Mouse (Mus musculus): Measurements from ENCODE around the gene Hcst.

Hcst gene

DNA sequence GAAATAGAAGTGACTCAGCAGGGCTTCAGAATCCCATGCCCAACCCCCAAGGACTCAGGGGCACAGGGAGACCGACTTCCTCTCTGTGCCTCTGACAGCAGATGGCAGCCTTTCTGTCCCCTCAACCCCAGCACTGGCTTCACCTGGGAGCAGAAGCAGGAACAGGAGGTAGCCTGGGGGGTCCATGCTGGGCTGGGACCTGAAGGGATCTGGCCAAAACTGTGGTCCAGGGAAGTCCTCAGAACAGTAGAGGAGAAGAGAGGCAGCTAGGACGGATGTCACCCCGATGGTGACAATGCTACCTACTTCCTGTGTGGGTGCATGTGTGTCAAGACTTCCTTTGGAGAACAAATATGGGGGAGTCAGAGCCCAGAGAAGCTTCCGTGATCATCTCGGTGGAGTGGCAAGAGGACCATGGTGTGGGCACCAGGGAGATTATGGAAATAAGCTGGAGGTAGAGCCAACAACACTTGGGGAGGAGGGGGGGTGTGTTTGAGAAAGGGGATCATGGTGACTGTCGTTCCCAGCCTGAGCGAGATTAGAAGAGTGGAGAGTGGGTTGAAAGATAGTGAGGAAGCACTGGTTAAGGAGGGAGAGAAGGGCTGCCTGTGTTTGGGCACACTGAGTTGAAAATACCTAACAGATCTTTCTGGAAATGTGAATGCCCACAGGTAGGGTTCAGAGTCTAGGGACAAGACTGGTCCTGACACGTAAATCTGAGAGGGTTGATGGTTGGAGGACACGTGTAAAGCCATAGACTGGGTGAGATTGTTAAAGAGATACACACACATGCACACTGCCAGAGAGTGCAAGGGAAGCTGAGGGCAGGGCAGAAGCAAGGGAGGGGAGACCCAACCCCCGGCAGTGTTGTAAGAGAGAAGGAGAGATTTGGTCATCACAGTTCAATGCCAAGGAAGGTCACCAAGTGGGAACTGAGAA is at the start of gene Hcst:
Hcst (minus strand) TSS at position 294 of the 939 bp plus-strand sequence.
- peak; percentile 90 for DNase-seq (ENCODE audit: low read depth, low spot score)

DNA sequence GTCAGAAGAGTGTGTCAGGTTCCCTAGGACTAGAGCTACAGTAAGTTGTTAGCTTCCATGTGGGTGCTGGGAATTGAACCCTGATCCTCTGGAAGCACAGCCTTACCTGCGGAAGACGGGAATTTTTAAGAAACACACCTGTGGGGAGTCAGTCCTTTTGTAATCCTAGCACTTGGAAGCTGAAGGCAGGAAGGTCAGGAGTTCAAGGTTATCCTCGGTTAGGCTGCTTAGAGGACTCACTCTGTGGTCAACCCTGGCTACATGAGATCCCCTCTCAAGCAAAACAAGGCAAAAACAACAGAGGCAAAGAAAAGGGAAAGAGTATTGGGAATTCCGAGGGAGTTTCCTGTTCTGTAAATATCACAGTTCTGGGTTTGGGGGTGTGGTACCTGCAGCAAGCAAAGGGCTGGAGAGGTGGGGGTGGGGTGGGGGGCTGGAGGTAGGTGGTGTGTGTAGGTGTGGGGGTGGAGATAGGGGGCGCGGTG is 45.2 kb upstream of the Hcst start:
- DNase-seq (ENCODE audit: low read depth, low spot score): no peak

DNA sequence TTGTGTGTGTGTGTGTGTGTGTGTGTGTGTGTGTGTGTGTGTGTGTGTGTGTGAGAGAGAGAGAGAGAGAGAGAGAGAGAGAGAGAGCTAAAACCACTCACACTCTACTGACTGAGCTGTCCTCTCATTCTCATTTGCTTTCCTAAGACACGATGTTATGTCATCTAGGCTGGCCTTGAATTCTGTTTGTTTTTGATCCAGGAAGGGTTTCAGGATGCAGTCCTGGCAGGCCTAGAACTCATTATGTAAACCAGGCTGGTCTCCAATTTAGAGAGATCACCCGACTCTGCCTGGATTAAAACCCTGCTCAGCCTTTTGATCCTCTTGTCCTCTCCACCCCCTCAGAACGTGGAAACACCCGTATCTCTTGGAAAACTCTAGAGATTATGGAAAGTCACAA is 44.3 kb upstream of the Hcst start:
- DNase-seq (ENCODE audit: low read depth, low spot score): no peak

DNA sequence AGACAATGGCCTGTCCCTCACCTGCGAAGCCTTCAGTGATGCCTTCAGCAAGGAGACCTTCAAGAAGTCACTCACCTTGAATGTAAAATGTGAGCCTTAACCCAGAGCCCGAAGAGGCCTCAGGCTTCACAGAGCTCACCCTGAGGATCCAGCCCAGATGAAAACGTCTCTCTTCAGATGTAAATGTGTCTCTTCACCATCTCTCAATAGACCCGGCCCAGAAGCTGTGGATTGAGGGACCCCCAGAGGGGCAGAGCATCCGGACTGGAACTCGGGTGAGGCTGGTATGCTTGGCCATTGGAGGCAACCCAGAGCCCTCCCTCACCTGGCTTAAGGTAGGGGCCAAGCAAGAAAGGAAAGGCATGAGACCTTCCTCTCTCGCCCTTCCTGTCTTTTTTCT is 43.9 kb upstream of the Hcst start:
- DNase-seq (ENCODE audit: low read depth, low spot score): no peak

DNA sequence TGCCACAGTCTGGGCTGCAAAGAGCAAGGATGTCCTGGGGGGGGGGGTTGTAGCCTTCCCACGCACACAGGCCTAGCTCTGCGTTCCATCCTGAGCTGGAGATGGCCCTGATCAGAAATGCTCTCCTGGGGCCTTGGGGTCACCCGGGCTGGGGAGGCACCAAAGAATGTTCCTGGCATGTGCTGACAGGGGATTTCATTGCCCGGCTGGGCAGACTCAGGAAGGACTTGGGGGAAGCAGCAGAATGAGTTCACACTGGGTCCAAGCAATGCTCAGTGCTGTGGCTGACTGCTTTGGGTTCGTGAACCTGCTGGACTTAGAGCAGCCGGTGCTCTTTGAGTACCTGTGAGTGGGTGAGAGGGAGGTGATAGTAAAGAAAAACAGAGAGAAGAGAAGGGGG is 39.8 kb upstream of the Hcst start:
- DNase-seq (ENCODE audit: low read depth, low spot score): no peak

DNA sequence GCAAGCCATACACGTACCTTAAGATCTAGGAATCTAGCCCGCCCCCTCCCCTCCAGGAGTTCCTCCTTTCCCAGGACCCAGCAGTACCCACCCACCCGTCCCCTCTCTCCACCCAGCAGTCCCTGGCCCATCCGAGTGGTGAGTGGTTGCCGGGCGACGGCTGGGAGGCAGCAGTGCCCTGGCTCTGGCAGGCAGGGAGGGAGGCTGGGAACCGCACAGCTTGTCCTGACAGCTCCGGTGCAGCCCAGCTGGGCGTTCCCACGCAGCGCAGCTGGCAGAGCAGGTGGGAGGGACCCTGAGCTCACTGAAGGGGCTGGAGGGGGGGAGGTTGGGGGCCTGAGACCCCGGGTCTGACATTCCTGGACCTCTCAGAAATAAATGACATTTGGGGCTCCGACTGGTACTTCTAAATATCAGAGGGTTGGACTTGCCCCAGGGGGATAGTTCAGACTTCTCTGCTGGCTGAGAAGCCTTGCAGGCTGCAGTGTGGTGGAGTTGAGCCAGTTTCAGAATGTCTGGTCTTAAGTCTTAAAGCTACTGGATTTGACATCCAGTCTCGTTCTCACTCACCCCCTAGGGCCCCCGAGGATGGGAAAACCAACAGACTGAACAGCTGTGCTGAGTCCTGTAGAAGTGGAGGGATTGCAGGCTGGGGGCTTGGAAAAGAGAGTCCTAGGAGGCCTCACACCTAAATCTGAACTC is 38.1 kb upstream of the Hcst start, which contains the start of the genes Kirrel2 and Nphs1:
Kirrel2 (minus strand) TSS at position 62 of the 702 bp plus-strand sequence.
Nphs1 (plus strand) TSS at position 687 of the 702 bp plus-strand sequence.
- no peak for DNase-seq (ENCODE audit: low read depth, low spot score)

DNA sequence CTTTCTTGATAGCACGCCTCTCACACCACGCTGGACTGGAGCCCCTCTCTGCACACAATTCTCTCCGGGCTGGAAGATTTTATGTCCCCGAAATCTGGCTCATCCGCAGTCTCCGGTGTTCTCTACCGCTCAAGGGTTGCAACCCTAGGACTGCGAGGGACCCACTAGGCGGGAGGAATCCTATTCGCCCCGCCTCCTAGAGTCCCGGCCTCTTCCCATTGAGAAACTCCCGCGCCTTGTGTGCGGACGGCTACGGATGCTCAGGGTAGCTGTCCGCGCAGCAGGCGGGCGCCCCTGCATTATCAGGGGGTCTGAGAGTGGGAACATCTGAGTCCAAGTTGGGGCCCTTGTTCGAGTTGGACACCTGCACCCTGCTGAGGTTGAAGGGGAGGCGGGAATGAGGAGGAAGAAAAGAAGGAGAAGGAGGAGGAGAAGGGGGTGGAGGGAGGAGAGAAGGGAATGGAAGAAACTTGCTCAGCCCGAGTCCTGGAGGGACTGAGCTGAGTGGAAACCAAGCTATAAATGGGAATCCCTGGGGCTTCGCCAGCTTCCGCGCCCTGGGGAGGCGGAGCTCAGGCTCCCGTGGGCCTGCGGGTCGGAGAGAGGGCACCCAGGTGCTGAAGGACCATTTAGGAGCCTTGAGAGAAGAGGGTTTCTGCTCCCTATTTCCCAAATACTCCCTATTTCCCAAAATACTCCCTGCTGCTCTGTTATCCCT is 37.4 kb upstream of the Hcst start:
- no peak for DNase-seq (ENCODE audit: low read depth, low spot score)

DNA sequence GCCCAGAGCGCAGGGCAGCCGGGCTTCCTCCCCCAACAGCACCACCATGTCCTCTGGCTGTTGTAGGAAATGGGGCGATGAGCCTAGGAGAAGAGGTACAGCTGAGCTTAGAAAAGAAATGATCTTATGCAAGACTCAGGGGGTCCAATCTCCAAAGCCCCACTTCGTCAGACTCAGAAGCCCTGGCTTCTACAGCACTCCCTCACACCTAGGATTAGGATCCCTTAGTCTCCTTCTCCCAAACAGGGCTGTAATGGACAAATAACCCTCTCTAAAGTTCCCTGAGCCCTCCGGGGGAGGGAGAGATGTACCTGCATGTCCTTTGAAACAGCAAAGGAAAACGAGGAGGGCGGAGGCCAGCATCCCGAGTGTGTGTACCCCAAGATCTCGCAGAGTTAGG is 36.8 kb upstream of the Hcst start:
- DNase-seq (ENCODE audit: low read depth, low spot score): no peak

DNA sequence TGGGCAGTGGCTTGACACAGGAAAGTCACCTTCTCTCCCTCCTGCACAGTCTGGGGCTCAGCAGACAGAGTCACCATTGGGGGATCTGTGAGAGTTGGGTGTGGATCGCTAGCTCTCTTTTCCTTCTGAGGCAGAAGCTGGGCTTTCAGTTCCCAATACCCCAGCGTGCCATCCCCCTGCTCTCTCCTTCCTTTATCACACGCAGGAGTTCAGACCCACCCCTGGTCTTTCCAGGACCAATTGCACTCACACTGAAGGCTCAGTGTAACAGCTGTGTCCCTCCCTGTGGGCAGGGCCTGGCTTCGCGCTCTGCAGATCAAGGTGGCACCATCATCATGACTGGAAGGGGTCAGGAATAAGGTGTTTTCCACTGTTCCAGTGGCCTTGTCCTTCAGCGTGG is 34.6 kb upstream of the Hcst start:
- DNase-seq (ENCODE audit: low read depth, low spot score): no peak

DNA sequence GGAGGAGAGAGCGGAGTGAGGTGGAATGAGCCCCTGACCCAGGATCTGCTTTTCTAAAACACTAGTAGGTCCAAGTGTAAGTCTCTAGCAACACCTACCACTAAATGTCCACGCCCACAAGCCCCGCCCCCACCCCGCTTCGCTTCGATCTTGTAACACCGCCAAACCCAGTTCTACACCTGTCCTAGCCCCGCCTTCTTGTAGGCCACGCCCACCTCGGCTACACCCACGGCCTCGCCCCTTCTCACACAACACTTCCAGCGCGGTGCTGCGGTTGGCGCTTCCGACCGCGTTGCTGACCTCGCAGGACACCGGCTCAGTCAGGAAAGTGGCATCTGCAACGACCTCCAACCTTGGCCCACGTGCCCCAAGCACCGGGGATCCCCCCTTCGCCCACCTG is 34.1 kb upstream of the Hcst start:
- peak; percentile 83 for DNase-seq (ENCODE audit: low read depth, low spot score)

DNA sequence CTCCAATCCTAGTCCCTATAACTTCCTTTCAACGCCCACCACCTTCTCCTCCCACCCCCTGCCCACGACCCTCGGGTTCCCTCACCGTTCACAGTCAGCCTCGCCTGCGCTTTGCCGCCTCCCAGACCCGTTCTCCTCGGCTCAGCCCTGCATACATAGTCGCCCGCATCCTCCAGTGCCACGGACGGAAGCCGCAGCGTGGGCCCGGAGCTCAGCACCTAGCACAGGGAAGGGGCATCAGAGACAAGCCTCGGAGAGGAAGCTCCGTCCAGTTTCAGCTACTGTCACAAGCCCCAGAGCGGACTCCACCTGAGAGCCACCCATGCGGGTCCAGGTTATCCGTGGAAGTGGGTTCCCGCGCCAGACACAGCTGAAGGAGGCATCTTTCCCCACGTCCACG is 33.7 kb upstream of the Hcst start:
- DNase-seq (ENCODE audit: low read depth, low spot score): no peak

DNA sequence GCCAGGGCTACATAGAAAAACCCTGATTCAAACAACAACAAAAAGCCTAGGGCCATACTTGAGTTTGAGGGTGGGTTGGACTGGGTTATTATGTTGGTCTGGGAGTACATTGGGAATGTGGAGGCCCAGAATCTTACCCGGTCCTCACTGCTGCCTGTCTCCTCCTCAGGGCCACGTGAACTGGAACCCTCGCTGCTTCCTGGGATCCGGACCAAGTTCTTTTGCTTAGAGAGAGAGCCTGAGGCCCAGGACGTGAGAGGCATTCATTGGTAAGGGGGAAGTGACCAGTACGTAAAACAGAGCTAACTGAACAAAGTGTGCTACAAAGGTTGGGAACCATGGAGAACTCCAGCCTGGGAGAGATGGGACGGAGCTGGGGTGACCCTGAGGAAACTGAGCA is 30.6 kb upstream of the Hcst start:
- no peak for DNase-seq (ENCODE audit: low read depth, low spot score)

DNA sequence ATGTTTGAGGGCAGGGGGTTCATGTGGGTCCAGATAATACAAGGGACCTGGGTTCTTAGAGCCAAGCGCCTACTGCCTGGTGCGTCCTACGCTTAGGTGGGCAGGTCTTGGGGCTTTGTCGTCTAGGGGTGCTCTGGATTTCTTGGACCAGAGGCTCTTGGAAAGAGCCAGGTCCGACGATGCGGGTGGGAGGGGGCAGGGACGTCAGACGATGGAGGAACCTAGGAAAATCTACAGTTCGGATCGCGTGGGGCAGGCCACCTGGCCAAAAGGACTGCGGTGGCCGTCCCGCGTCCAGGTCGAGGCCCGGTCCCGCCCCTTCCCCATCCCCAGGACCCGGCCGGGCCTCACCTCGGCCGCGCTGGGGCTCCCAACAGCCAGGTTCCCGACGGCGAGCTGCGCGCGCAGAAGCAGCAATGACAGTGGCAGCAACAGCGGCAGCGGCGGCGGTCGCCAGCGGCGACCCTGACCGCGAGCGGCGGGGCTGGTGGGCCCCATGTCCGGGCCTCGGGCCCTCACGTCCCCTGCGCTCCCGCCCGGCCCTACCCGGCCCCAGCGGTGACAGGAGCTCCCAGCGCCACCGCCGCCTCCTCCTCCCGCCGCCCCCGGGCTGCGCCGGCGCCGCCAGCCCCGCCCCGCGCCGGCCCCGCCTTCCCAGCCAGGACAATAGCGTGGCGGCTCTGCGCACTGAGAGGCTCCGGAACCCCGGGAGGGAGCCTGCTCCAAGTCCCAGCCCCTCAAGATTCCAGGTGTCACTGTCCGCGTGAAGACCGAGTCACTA is 25.5 kb upstream of the Hcst start, which contains the start of gene Aplp1:
Aplp1 (minus strand) TSS at position 565 of the 781 bp plus-strand sequence.
- DNase-seq (ENCODE audit: low read depth, low spot score): no peak

DNA sequence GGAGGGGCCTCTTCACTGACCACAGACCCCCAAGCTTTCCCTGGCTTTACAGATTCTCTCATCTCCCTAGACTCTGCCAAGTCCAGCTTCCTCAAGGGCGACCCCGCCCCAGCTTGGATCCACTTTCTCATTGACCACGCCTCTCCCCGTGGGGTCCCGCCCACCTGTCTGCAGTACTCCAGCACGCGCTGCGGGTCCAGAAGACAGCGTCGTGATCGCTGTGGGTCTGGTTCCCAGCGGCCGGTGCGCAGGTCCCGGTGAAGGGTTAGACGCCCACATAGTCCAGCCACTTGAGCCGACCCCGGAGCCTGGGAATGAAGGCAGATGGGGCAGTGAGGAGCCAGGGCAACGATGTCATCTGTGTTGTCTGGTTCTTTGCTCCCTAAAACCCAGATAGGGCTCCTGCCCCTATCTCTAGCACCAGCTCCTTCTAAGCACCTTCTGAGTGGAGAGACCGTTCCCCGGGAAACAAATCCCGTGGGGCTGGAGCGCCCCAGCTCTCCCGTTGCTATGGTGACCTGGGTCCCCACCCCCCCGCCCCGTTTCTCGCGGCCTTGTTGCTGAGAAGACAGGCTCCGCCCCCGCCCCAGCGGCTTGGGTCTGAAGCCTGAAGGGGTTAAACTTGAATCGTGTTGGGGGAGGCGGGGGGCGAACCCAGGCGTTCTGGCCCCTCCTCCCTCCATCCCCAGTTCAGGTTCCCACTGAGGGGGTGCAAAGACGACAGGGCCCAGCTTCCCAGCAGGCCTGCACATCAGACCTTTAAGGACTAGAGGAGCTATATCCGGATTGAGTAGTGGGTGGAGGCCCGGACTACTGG is 24.7 kb upstream of the Hcst start:
- no peak for DNase-seq (ENCODE audit: low read depth, low spot score)

DNA sequence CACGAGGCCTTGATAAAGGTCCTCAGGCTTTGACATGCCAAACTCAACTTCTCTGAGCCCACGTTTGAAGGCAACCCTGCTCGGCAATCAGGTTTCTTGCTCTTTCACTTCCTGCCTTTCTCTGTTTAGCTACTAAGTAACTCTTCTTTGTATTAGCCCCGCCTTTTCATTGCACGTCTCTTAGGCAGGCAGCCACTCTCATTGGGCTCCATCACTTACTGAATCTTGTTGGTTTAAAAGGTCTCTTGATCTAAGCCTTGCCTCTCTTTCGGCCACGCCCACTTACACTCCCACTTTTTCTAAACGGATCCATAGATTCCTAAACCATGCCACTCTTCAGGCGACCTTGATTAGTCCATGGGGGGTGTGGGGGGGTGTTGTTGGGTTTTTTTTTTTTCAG is 24.0 kb upstream of the Hcst start:
- no peak for DNase-seq (ENCODE audit: low read depth, low spot score)

DNA sequence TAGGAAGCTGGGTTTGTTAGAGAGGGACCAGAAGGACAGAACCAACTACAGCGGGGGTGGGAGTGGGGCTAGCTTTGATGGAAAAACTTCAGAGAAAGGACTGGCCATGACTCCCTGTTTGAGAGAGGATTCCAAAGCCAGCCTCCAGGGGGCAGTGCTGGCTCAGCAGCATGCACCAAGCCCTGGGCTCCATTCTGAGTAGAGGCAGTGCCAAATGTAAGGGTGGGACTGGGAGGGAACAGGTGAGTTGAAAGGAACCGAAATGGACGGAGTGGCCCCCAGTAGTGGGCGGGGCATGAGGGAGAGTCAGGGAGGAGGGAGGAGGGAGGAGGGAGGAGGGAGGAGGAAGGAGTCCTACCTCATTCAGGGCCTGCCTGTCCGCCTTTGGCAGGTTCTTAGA is 21.0 kb upstream of the Hcst start:
- peak; percentile 52 for DNase-seq (ENCODE audit: low read depth, low spot score)

DNA sequence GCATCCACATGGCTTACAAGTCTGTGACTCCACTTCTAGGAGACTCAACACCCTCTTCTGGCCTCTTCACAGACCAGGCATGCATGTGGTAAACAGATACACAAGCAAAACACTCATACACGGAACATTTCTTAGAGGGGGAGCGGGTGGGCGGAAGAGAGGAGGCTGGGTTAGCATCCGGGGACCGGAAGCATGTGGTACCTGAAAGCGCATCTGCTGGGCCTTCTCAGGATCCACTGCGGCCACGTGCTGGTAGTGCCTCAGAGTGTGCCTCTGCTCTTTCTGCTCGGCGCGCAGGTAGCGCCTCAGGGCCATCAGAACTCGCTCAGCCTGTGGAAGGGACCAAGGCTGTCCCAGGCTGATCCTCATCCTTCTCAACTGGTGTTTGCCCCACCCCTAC is 20.1 kb upstream of the Hcst start:
- no peak for DNase-seq (ENCODE audit: low read depth, low spot score)

DNA sequence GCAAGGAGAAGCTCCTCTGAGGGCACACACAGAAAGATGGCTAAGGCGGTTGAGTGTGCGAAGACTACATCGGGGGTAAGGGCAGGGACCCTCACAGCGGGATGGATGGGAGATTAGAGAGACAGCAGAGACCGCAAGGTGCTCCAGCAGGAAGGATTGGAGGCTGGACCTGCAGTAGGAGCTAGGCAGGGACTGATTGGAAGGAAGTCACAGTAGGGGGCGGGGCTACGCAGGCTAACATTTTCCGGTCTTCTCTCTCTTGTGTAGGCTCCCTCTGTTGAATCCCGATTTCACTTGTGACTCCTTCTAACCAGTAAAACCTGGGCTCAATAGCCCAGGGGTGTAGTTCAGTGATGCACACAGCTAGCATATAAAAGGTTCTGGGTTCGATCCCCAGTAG is 17.2 kb upstream of the Hcst start:
- no peak for DNase-seq (ENCODE audit: low read depth, low spot score)

DNA sequence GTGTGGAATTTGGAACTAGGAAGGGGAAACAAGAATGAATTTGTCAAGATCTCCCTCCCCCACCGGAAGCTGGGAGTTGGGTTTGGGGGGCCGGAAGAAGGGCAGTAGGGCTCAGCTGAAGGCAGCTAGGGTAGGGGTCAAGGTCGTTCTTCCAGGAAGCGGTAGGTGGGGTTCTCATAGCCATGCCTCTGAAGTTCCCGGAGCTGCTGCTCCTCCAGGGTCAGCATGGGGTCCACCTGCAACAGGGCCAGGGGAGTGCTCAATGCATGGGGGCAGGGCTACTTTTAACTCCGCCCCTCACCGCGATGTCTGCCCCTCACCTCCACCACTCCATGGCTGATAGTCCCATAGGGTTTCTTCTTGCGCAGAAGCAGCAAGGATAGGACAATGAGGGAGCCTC is 15.5 kb upstream of the Hcst start:
- no peak for DNase-seq (ENCODE audit: low read depth, low spot score)

DNA sequence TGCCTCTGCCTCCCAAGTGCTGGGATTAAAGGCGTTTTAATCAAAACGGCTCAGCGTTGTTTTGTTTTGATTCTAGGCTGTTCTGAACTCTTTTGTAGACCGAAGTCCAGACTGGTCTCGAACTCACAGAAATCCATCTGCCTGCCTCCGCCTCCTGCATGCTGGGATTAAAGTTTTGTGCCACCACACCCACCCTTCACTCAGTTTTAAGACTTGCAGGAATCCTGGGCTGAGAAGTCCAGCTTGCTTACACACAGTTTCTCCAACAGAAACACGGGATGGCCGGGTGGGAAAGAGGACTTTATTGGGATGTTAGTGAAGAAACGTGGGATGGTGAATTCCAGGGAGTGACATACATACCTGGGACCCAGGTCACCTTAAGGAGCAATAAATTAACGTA is 15.0 kb upstream of the Hcst start:
- no peak for DNase-seq (ENCODE audit: low read depth, low spot score)
